Mouse (Mus musculus) macrophage (primary cell): ENCODE data around the gene Lrmp. TPM values are rescaled to one million over a fixed set of nuclear protein-coding genes. Genes with fewer than 3 reads are reported as not detected.

Experiments
- H3K27ac ChIP-seq: fragments of 350-480 bp; formaldehyde crosslinking; 2 replicates; pipeline ENCODE4 v1.9.0; 2021
- H3K36me3 ChIP-seq: fragments of 350-480 bp; formaldehyde crosslinking; 2 replicates; pipeline ENCODE4 v1.9.0; 2021; ENCODE audit errors: inconsistent target
- H3K4me3 ChIP-seq: fragments of 350-480 bp; formaldehyde crosslinking; 2 replicates; pipeline ENCODE4 v1.9.0; 2021; ENCODE audit errors: inconsistent target
- H3K79me2 ChIP-seq: fragments of 350-480 bp; formaldehyde crosslinking; 2 replicates; pipeline ENCODE4 v1.9.0; 2021; ENCODE audit errors: inconsistent target
- WGBS: methylation state at CpG from one replicate; pipeline ENCODE4 v1.1.7; 2026; ENCODE audit warnings: inconsistent platforms; ENCODE audit not compliant: missing documents; 5-methylcytosine and 5-hydroxymethylcytosine counted together
- polyA plus RNA-seq: library from polyadenylated mRNA; stranded (reverse); fragments of 250-400 nt; gene quantifications from 3 replicates; pipeline ENCODE4 v1.2.4, GENCODE M21; 2018; ENCODE audit warnings: inconsistent platforms
- total RNA-seq, 78 experiments: library from RNA; depleted of rRNA; stranded (reverse); fragments of 250-400 nt; gene quantifications; 1 replicate in 9 of 78; 2 replicates in 24 of 78; 3 replicates in 43 of 78; 4 replicates in 2 of 78; pipeline ENCODE4 v1.2.4; 2018; ENCODE audit warnings: inconsistent platforms in 56 of 78

Lrmp gene
- 100 to 1,000 TPM; 139 to 548 (median 329) TPM for total RNA-seq (2018; cell fraction: chromatin; rRNA removed)
- 10 to 100 TPM; 52.6 to 82.9 (median 64.0) TPM for total RNA-seq (2018; cell fraction: cytosol; rRNA removed)
- 100 to 1,000 TPM in 21 of 26 experiments, 10 to 100 TPM in 5; 58.8 to 230 (median 136) TPM for total RNA-seq (2018; cell fraction: nucleus; rRNA removed)
- 54.2 to 67.8 TPM (median 61.8 TPM) in 3 replicates for polyA plus RNA-seq

GRCm38 (mm10) chr6:145115476-145116097 lies at the start of gene Lrmp:
Lrmp (plus strand) TSS chr6:145115653.
- Histone ChIP-seq H3K36me3 (no peaks in the 10 kb centered on the region), H3K79me2 (no peaks in the 10 kb centered on the region), H3K4me3 (no peak within 1 kb of the TSS), H3K27ac (peak within 1 kb of the TSS; percentile 34)
- 38% methylated on average over 6 of the region's 6 CpGs for WGBS

GRCm38 (mm10) chr6:145066416-145066815 lies 49.0 kb upstream of the Lrmp start:
- H3K27ac ChIP-seq: no peak overlapping the region
- H3K36me3 ChIP-seq: no peaks in the 10 kb centered on the region
- H3K79me2 ChIP-seq: no peaks in the 10 kb centered on the region
- no peak overlapping the region for H3K4me3 ChIP-seq
- WGBS: 63% methylated on average over 6 of the region's 6 CpGs

DNA sequence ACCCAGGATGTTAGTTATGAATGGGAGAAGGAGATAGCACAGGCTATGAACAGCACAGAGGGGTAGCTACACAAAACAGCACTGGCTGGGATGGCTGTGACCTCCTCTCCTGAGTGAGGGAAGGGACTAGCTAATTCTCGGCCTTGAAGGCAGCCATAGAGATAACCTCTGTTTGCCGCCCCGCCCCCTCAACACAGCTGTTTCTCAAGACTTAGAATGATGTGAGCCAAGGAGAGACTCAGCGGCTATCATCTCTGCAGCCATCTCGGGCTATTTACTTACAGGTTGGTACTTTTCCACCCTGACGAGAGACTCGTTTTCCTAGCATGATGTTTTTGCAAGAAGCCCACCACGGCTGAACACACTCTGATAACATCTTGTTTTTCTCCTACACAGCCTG lies 47.8 kb upstream of the Lrmp start:
- 85% methylated on average over 8 of the region's 8 CpGs for WGBS
- H3K27ac ChIP-seq: no peak overlapping the region
- H3K36me3 ChIP-seq: no peaks in the 10 kb centered on the region
- no peaks in the 10 kb centered on the region for H3K79me2 ChIP-seq
- no peak overlapping the region for H3K4me3 ChIP-seq

DNA sequence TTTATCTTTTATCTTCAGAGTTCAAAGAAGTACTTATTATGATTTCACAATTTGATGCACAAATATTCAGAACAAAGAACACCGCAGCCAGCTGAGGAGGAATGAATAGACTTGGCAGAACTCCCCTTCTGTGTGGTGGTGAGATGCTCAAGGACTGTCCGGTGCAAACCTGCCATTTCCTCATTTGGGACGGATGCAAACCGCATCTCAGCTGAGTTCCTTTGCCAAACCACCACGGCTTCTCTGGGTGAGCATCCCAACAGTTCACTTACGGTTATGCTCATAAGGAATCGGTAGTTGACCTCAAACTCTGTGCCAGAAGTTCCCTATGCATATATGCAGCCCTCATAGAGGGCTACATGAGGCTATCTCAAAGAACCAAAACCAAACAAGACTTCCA lies 46.1 kb upstream of the Lrmp start:
- H3K4me3 ChIP-seq: no peak overlapping the region
- no peak overlapping the region for H3K27ac ChIP-seq
- 21% methylated on average over 7 of the region's 7 CpGs for WGBS
- no peaks in the 10 kb centered on the region for H3K79me2 ChIP-seq
- no peaks in the 10 kb centered on the region for H3K36me3 ChIP-seq

DNA sequence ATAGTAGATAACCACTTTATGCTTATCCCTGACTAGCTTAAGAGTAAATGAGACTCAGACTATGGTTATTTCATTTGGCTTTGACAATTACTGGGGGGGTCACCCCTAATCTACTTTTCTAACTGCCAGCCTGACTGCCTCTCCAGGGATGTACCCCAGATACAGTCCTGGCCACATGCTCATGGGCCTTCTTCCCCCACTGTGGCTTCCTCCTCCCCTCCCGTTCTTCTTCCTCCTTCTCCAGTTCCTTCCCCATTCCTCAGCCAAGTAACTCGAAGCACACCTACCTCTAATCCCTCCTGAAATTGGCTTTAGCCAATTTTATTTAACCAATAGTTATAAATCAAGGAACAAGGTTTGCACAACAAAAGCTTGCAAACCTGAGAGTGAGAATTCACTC lies 45.5 kb upstream of the Lrmp start:
- Histone ChIP-seq H3K36me3 (no peaks in the 10 kb centered on the region), H3K27ac (no peak overlapping the region), H3K79me2 (no peaks in the 10 kb centered on the region), H3K4me3 (no peak overlapping the region)
- WGBS: 0% methylated on average over 1 of the region's 2 CpGs

- Histone ChIP-seq H3K4me3 (no peak overlapping the region), H3K36me3 (no peaks in the 10 kb centered on the region), H3K27ac (no peak overlapping the region), H3K79me2 (no peaks in the 10 kb centered on the region)
Measured at GRCm38 (mm10) chr6:145074461-145074860, 41.0 kb upstream of the Lrmp start.

DNA sequence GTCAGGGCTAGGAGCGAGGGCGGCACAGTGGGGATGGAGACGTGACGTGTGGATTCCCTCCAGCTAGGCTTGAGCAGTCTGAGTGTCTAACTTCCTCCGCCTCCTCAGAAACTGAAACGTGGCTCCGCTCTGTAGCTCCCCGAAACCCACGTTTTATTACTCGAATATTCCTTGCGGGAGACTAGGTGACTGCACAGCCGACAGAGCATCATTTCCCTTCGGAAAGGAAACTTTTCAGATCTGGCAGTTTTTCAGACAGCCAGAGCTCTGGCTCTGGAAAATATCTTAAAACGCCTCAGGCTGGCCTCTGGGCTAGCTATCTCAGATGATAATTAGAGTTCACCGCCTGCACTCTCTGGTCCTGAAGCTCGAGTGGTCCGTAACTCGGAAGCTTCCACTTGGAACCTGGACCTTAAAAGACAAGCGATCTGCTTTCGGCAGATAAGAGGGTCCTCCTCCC lies 40.3 kb upstream of the Lrmp start:
- Histone ChIP-seq H3K4me3 (peak overlapping the region; percentile 15), H3K27ac (no peak overlapping the region)
- WGBS: 2% methylated on average over 20 of the region's 20 CpGs

GRCm38 (mm10) chr6:145075548-145076224 lies 39.8 kb upstream of the Lrmp start, which contains the start of gene Bcat1:
Bcat1 (minus strand) TSS chr6:145076184.
- H3K79me2 ChIP-seq: no peaks in the 10 kb centered on the region
- no peaks in the 10 kb centered on the region for H3K36me3 ChIP-seq
- peak within 1 kb of the TSS; percentile 15 for H3K4me3 ChIP-seq
- 4% methylated on average over 39 of the region's 39 CpGs for WGBS
- H3K27ac ChIP-seq: no peak within 1 kb of the TSS

More for the DNA sequence above, 40.3 kb upstream of the Lrmp start:
- no peaks in the 10 kb centered on the region for H3K79me2 ChIP-seq
- H3K36me3 ChIP-seq: no peaks in the 10 kb centered on the region

GRCm38 (mm10) chr6:145076286-145076685 lies 39.2 kb upstream of the Lrmp start:
- no peak overlapping the region for H3K27ac ChIP-seq
- WGBS: 50% methylated on average over 6 of the region's 9 CpGs
- H3K79me2 ChIP-seq: no peaks in the 10 kb centered on the region
- no peak overlapping the region for H3K4me3 ChIP-seq
- H3K36me3 ChIP-seq: no peaks in the 10 kb centered on the region

DNA sequence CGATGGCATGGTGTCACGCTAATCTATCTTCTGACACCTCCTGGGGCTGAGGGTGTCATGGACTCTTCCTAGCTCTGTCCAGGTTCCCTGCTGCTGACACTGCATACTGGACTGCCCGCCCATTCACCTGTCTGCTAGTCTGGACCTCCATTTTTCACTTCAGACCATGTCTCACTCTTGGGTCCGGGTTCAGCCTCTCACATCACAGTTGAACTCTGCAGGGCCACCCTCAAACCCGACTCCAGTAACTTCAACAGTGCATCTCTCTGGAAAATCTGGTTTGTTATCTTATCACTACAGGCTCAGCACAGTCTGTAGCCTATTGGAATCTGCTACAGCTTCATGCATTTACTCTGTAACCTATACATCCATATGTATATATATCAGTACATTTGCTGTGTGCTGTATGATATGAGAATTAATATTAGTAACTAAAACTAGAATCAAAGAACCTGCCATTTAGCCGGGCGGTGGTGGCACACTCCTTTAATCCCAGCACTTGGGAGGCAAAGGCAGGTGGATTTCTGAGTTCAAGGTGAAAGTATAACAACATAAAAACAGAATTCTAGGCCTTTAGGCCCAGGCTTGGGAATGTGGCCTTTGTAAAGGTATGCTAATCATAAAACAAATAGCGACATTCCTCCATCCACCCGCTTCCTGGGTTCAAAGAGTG lies 36.2 kb upstream of the Lrmp start:
- WGBS: 90% methylated on average over 7 of the region's 9 CpGs

GRCm38 (mm10) chr6:145081721-145082120 lies 33.7 kb upstream of the Lrmp start:
- no peaks in the 10 kb centered on the region for H3K79me2 ChIP-seq
- 94% methylated on average over 4 of the region's 4 CpGs for WGBS
- H3K36me3 ChIP-seq: no peaks in the 10 kb centered on the region
- no peak overlapping the region for H3K4me3 ChIP-seq
- H3K27ac ChIP-seq: no peak overlapping the region

More for the DNA sequence above, 36.2 kb upstream of the Lrmp start:
- Histone ChIP-seq H3K79me2 (no peaks in the 10 kb centered on the region), H3K4me3 (no peak overlapping the region), H3K27ac (no peak overlapping the region), H3K36me3 (no peaks in the 10 kb centered on the region)

GRCm38 (mm10) chr6:145084343-145085117 lies 30.9 kb upstream of the Lrmp start:
- no peak overlapping the region for H3K27ac ChIP-seq
- 95% methylated on average over 8 of the region's 8 CpGs for WGBS
- H3K36me3 ChIP-seq: no peaks in the 10 kb centered on the region
- no peaks in the 10 kb centered on the region for H3K79me2 ChIP-seq
- no peak overlapping the region for H3K4me3 ChIP-seq

DNA sequence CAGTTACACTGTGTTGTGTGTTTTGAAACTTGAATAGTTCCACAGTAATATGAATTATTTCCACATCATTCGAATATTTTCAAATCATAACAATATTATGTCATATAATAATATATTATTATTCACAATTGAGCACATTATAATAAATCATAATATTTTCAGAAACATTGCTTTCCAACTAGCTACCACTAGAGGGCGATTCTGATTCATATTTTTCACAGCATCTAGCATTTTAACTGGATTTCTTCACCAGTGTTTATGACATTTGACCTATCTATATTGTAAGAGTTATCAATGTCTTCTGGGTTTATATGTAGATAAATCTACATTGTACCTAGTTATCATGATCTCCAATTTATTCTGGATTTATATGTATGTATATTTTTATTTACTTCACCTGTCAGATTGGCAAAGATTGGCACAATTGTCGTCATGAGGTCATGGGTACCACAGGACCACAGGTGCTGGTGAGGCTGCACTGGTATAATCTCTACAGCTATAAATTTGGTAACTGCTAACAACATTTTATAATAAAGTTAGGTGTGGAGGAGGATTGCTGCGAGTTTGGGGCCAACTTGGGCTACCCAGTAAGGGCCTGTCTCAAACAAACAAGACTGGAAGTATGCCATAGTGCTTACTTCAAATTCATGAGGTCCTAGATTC lies 26.9 kb upstream of the Lrmp start:
- WGBS: 45% methylated on average over 4 of the region's 4 CpGs
- H3K79me2 ChIP-seq: no peaks in the 10 kb centered on the region
- H3K27ac ChIP-seq: no peak overlapping the region
- H3K4me3 ChIP-seq: no peak overlapping the region
- H3K36me3 ChIP-seq: no peaks in the 10 kb centered on the region

DNA sequence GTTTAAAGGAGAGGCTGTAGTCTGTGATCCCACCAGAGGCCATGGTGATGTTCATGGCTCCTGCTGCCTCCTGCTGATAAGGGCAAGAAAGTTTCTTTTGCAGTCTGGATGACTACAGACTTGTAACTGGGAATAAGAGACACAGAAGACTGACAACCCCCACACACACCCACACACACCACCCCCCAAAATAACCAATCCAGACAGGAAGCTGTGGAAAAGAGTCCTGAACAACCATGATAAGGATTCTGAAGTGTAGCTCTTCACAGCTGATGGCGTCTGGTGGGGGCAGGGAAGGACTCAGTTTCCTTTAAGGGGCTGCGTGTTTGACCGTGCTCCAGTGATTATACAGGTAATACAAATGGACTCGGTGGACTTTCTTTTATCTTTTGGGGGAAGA lies 26.1 kb upstream of the Lrmp start:
- Histone ChIP-seq H3K4me3 (no peak overlapping the region), H3K79me2 (no peaks in the 10 kb centered on the region), H3K27ac (no peak overlapping the region), H3K36me3 (no peaks in the 10 kb centered on the region)
- WGBS: 76% methylated on average over 4 of the region's 4 CpGs
